Mouse (Mus musculus) myocyte (in vitro differentiated cells): ENCODE measurements around the gene Fermt3.

Source experiments
- CEBPB ChIP-seq: IDR thresholded peaks from 2 replicates; pipeline ENCODE4 v1.6.1; 2011; ENCODE audit warnings: mild to moderate bottlenecking, moderate library complexity; ENCODE audit not compliant: poor library complexity, insufficient read depth, severe bottlenecking
- MAX ChIP-seq: IDR thresholded peaks from one replicate; pipeline ENCODE4 v1.6.1; 2011; ENCODE audit warnings: low read depth, mild to moderate bottlenecking, control low read depth
- POLR2AphosphoS2 ChIP-seq: IDR thresholded peaks from one replicate; pipeline ENCODE4 v1.6.1; 2011; ENCODE audit warnings: low read depth, control low read depth; ENCODE audit not compliant: insufficient read length

DNA sequence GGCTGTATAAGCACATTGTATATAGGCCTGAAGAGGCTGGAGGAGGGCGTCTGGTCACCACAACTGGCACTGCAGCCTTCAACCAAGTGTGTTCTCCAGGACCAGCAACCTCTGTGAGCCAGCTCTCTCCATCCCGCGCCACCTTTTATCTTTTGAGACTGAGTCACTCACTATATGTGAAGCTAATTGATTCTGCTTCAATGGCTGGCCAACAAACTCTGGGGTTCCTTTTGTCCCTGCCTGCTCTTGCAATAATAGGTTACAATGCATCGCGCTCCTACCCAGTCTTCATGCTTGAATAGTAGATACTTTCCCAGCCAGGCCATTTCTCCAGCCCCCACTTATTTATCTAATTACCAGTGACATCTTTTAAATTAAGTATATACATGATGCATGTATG, 35.6 kb downstream of the Fermt3 start:
- TF ChIP-seq POLR2AphosphoS2 (no peak), MAX (no peak), CEBPB (no peak)
